Mouse (Mus musculus): Measurements from ENCODE around the gene Nxn.

- TF ChIP-seq POLR2A (IDR thresholded peaks at IDR 0.05; ENCODE audit: low read depth, low read length) (no peak), CTCF (IDR thresholded peaks at IDR 0.05; ENCODE audit: extremely low read depth, insufficient read length, insufficient replicate concordance, low read depth, low read length) (no peak)
Measured at GRCm38 (mm10) chr11:76360255-76360654, 38.7 kb downstream of the Nxn start.
